Mouse (Mus musculus) liver, embryonic 12.5 days (tissue): ENCODE measurements around the gene Tmem163. TPM values are rescaled to one million over a fixed set of nuclear protein-coding genes. Genes with fewer than 3 reads are reported as not detected.

ENCODE experiments used
- ATAC-seq: fragments of 200-750 bp; cut with Nextera tagmentation; 2 replicates; pipeline ENCODE4 v1.8.0; 2017; ENCODE audit warnings: moderate number of reproducible peaks, mild to moderate bottlenecking, moderate library complexity
- H3K27ac ChIP-seq: fragments of 300-500 bp; sonication (generic); 2 replicates; pipeline ENCODE4 v1.5.1; 2016; ENCODE audit warnings: mild to moderate bottlenecking
- H3K27me3 ChIP-seq: fragments of 300-500 bp; sonication (generic); replicated peaks from 2 replicates; pipeline ENCODE4 v1.6.1; 2016; ENCODE audit warnings: mild to moderate bottlenecking, moderate library complexity
- H3K36me3 ChIP-seq: fragments of 300-500 bp; sonication (generic); 2 replicates; pipeline ENCODE4 v1.6.1; 2016; ENCODE audit warnings: mild to moderate bottlenecking, moderate library complexity
- H3K4me1 ChIP-seq: fragments of 300-500 bp; sonication (generic); 2 replicates; pipeline ENCODE4 v1.6.1; 2016
- H3K4me2 ChIP-seq: fragments of 300-500 bp; sonication (generic); 2 replicates; pipeline ENCODE4 v1.6.1; 2016; ENCODE audit warnings: mild to moderate bottlenecking, moderate library complexity
- H3K4me3 ChIP-seq: fragments of 300-500 bp; sonication (generic); 2 replicates; pipeline ENCODE4 v1.5.1; 2016; ENCODE audit warnings: mild to moderate bottlenecking, moderate library complexity
- H3K9ac ChIP-seq: fragments of 300-500 bp; sonication (generic); 2 replicates; pipeline ENCODE4 v1.6.1; 2016; ENCODE audit warnings: mild to moderate bottlenecking, moderate library complexity
- H3K9me3 ChIP-seq: fragments of 300-500 bp; sonication (generic); replicated peaks from 2 replicates; pipeline ENCODE4 v1.6.1; 2016; ENCODE audit warnings: mild to moderate bottlenecking, moderate library complexity
- WGBS: fragments of 180-500 bp; shearing (Covaris S2); methylation state at CpG from one replicate; pipeline ENCODE4 v1.1.7; 2016; ENCODE audit not compliant: insufficient replicate concordance; 5-methylcytosine and 5-hydroxymethylcytosine counted together
- polyA plus RNA-seq: library from polyadenylated mRNA; unstranded; fragments of >200 nt; fragmentation: Nextera tagmentation; extraction: Ambion mirVana; gene quantifications from 2 replicates; pipeline ENCODE4 v1.2.1, GENCODE M21; 2016

Gene Tmem163
- polyA plus RNA-seq, 1 experiment from 2014 or later: 1.3 TPM

- Histone ChIP-seq H3K27ac (no peak overlapping the region), H3K36me3 (no peaks in the 10 kb centered on the region), H3K4me1 (no peaks in the 10 kb centered on the region), H3K27me3 (no peaks in the 10 kb centered on the region), H3K4me3 (no peak overlapping the region), H3K4me2 (no peak overlapping the region), H3K9me3 (peaks cover 7% of the 10 kb centered on the region; the same call in 1 of the 2 replicates), H3K9ac (no peak overlapping the region)
- 80% methylated on average over 6 of the region's 6 CpGs for WGBS
- ATAC-seq: no peak
Measured at GRCm38 (mm10) chr1:127511362-127511761, 168.0 kb downstream of the Tmem163 start.

GRCm38 (mm10) chr1:127508921-127509320 lies 170.4 kb downstream of the Tmem163 start:
- ATAC-seq: no peak
- H3K36me3 ChIP-seq: no peaks in the 10 kb centered on the region
- no peak overlapping the region for H3K4me3 ChIP-seq
- H3K4me1 ChIP-seq: no peaks in the 10 kb centered on the region
- H3K4me2 ChIP-seq: no peak overlapping the region
- no peak overlapping the region for H3K9ac ChIP-seq
- H3K9me3 ChIP-seq: no peaks in the 10 kb centered on the region
- no peaks in the 10 kb centered on the region for H3K27me3 ChIP-seq
- WGBS: 68% methylated on average over 8 of the region's 8 CpGs
- H3K27ac ChIP-seq: no peak overlapping the region

- Histone ChIP-seq H3K27me3 (no peaks in the 10 kb centered on the region), H3K4me3 (no peak overlapping the region), H3K9me3 (no peaks in the 10 kb centered on the region), H3K4me1 (no peaks in the 10 kb centered on the region), H3K27ac (no peak overlapping the region), H3K4me2 (no peak overlapping the region), H3K36me3 (no peaks in the 10 kb centered on the region), H3K9ac (no peak overlapping the region)
- no peak for ATAC-seq
- WGBS: 71% methylated on average over 16 of the region's 16 CpGs
Measured at GRCm38 (mm10) chr1:127508067-127508739, 171.1 kb downstream of the Tmem163 start.

GRCm38 (mm10) chr1:127507042-127507650 lies 172.2 kb downstream of the Tmem163 start:
- H3K9me3 ChIP-seq: no peaks in the 10 kb centered on the region
- no peaks in the 10 kb centered on the region for H3K27me3 ChIP-seq
- no peak overlapping the region for H3K27ac ChIP-seq
- no peak for ATAC-seq
- H3K4me1 ChIP-seq: no peaks in the 10 kb centered on the region
- no peak overlapping the region for H3K4me3 ChIP-seq
- no peak overlapping the region for H3K9ac ChIP-seq
- no peaks in the 10 kb centered on the region for H3K36me3 ChIP-seq
- 79% methylated on average over 10 of the region's 10 CpGs for whole genome bisulfite sequencing
- H3K4me2 ChIP-seq: no peak overlapping the region

GRCm38 (mm10) chr1:127500701-127501100 lies 178.6 kb downstream of the Tmem163 start:
- ATAC-seq: no peak
- no peak overlapping the region for H3K9ac ChIP-seq
- no peak overlapping the region for H3K27ac ChIP-seq
- no peaks in the 10 kb centered on the region for H3K36me3 ChIP-seq
- no peaks in the 10 kb centered on the region for H3K9me3 ChIP-seq
- no peaks in the 10 kb centered on the region; the same call in 1 of the 2 replicates for H3K27me3 ChIP-seq
- WGBS: 35% methylated on average over 17 of the region's 17 CpGs
- no peak overlapping the region for H3K4me2 ChIP-seq
- H3K4me3 ChIP-seq: no peak overlapping the region
- no peaks in the 10 kb centered on the region for H3K4me1 ChIP-seq

GRCm38 (mm10) chr1:127500219-127500618 lies 179.1 kb downstream of the Tmem163 start:
- no peak overlapping the region for H3K9ac ChIP-seq
- no peaks in the 10 kb centered on the region for H3K9me3 ChIP-seq
- no peaks in the 10 kb centered on the region for H3K36me3 ChIP-seq
- H3K4me1 ChIP-seq: no peaks in the 10 kb centered on the region
- no peak overlapping the region for H3K4me2 ChIP-seq
- H3K4me3 ChIP-seq: no peak overlapping the region
- no peak overlapping the region for H3K27ac ChIP-seq
- ATAC-seq: no peak
- H3K27me3 ChIP-seq: no peaks in the 10 kb centered on the region; the same call in 1 of the 2 replicates
- 7% methylated on average over 8 of the region's 8 CpGs for WGBS

GRCm38 (mm10) chr1:127498746-127499145 lies 180.6 kb downstream of the Tmem163 start:
- no peak overlapping the region for H3K4me2 ChIP-seq
- no peaks in the 10 kb centered on the region for H3K36me3 ChIP-seq
- H3K9me3 ChIP-seq: no peaks in the 10 kb centered on the region
- no peak for ATAC-seq
- no peaks in the 10 kb centered on the region for H3K4me1 ChIP-seq
- H3K27me3 ChIP-seq: no peaks in the 10 kb centered on the region; the same call in 1 of the 2 replicates
- H3K27ac ChIP-seq: no peak overlapping the region
- no peak overlapping the region for H3K4me3 ChIP-seq
- no peak overlapping the region for H3K9ac ChIP-seq
- WGBS: 46% methylated on average over 9 of the region's 9 CpGs

GRCm38 (mm10) chr1:127496737-127497543 lies 182.4 kb downstream of the Tmem163 start:
- no peaks in the 10 kb centered on the region for H3K4me1 ChIP-seq
- 29% methylated on average over 9 of the region's 9 CpGs for WGBS
- H3K4me3 ChIP-seq: no peak overlapping the region
- H3K27me3 ChIP-seq: no peaks in the 10 kb centered on the region; the same call in 1 of the 2 replicates
- H3K9me3 ChIP-seq: no peaks in the 10 kb centered on the region
- no peak overlapping the region for H3K27ac ChIP-seq
- no peak for ATAC-seq
- no peak overlapping the region for H3K9ac ChIP-seq
- no peaks in the 10 kb centered on the region for H3K36me3 ChIP-seq
- H3K4me2 ChIP-seq: no peak overlapping the region

GRCm38 (mm10) chr1:127487161-127487560 lies 192.2 kb downstream of the Tmem163 start:
- no peaks in the 10 kb centered on the region for H3K4me1 ChIP-seq
- no peak overlapping the region for H3K4me3 ChIP-seq
- WGBS: 68% methylated on average over 4 of the region's 4 CpGs
- ATAC-seq: no peak
- no peaks in the 10 kb centered on the region for H3K9me3 ChIP-seq
- no peak overlapping the region for H3K4me2 ChIP-seq
- no peak overlapping the region for H3K27ac ChIP-seq
- H3K27me3 ChIP-seq: no peaks in the 10 kb centered on the region
- no peaks in the 10 kb centered on the region for H3K36me3 ChIP-seq
- no peak overlapping the region for H3K9ac ChIP-seq

GRCm38 (mm10) chr1:127484826-127485225 lies 194.5 kb downstream of the Tmem163 start:
- Histone ChIP-seq H3K4me2 (no peak overlapping the region), H3K9me3 (no peaks in the 10 kb centered on the region), H3K27ac (no peak overlapping the region), H3K4me1 (no peaks in the 10 kb centered on the region), H3K36me3 (no peaks in the 10 kb centered on the region), H3K27me3 (no peaks in the 10 kb centered on the region), H3K9ac (no peak overlapping the region), H3K4me3 (no peak overlapping the region)
- 27% methylated on average over 7 of the region's 7 CpGs for WGBS
- no peak for ATAC-seq

- H3K9me3 ChIP-seq: no peaks in the 10 kb centered on the region
- no peak overlapping the region for H3K9ac ChIP-seq
- no peak overlapping the region for H3K4me3 ChIP-seq
- no peaks in the 10 kb centered on the region for H3K27me3 ChIP-seq
- H3K4me1 ChIP-seq: no peaks in the 10 kb centered on the region
- no peak for ATAC-seq
- no peak overlapping the region for H3K27ac ChIP-seq
- WGBS: 74% methylated on average over 8 of the region's 8 CpGs
- no peak overlapping the region for H3K4me2 ChIP-seq
- H3K36me3 ChIP-seq: no peaks in the 10 kb centered on the region
Measured at GRCm38 (mm10) chr1:127484188-127484587, 195.2 kb downstream of the Tmem163 start.

- H3K27me3 ChIP-seq: no peaks in the 10 kb centered on the region
- no peaks in the 10 kb centered on the region for H3K4me1 ChIP-seq
- 69% methylated on average over 10 of the region's 10 CpGs for WGBS
- H3K9ac ChIP-seq: no peak overlapping the region
- no peaks in the 10 kb centered on the region for H3K9me3 ChIP-seq
- no peak for ATAC-seq
- H3K4me2 ChIP-seq: no peak overlapping the region
- no peaks in the 10 kb centered on the region for H3K36me3 ChIP-seq
- no peak overlapping the region for H3K4me3 ChIP-seq
- H3K27ac ChIP-seq: no peak overlapping the region
Measured at GRCm38 (mm10) chr1:127482911-127483310, 196.4 kb downstream of the Tmem163 start.
